Mouse (Mus musculus) c-Kit-negative CD71-positive TER-119-positive erythroid progenitor cells, embryonic 14.5 days (primary cell): ENCODE measurements at regions not wholly inside any gene's neighbourhood (a gene's known extent, or its start where the extent isn't known, plus 50 kb on each side); places are given as distances from the start of the nearest gene placed in this dataset.

ENCODE experiments used
- DNase-seq: peaks from one replicate; pipeline ENCODE4 v3.0.0-alpha.2; 2013; ENCODE audit warnings: low read depth, low spot score

- DNase-seq, result no peak
Measured at GRCm38 (mm10) chr4:142306076-142306475, 66.9 kb upstream of the Kazn start.

GRCm38 (mm10) chr4:142303374-142304020, 64.3 kb upstream of the Kazn start:
- DNase-seq, result no peak

- DNase-seq, result no peak
Measured at GRCm38 (mm10) chr4:142302724-142303120, 63.5 kb upstream of the Kazn start.

- no peak for DNase-seq
Measured at GRCm38 (mm10) chr4:142302041-142302723, 63.0 kb upstream of the Kazn start.

- DNase-seq, result no peak
Measured at GRCm38 (mm10) chr4:142298770-142299337, 59.7 kb upstream of the Kazn start.

- DNase-seq, result no peak
Measured at GRCm38 (mm10) chr4:142292760-142293159, 53.6 kb upstream of the Kazn start.

- no peak for DNase-seq
Measured at GRCm38 (mm10) chr4:142292334-142292733, 53.1 kb upstream of the Kazn start.

- DNase-seq, result no peak
Measured at GRCm38 (mm10) chr4:142291366-142291765, 52.2 kb upstream of the Kazn start.
